Mouse (Mus musculus) kidney, embryonic 14.5 days (tissue): ENCODE measurements around the gene Sprr2e. TPM values are rescaled to one million over a fixed set of nuclear protein-coding genes. Genes with fewer than 3 reads are reported as not detected.

Experiments
- ATAC-seq: fragments of 200-750 bp; cut with Nextera tagmentation; 2 replicates; pipeline ENCODE4 v1.8.0; 2017; ENCODE audit warnings: moderate number of reproducible peaks, mild to moderate bottlenecking, moderate TSS enrichment, moderate library complexity; ENCODE audit not compliant: low FRiP score, low TSS enrichment
- H3K27ac ChIP-seq: fragments of 300-500 bp; sonication (generic); 2 replicates; pipeline ENCODE4 v1.5.1; 2014; ENCODE audit warnings: low read depth, mild to moderate bottlenecking, low read length, moderate library complexity, mixed read lengths
- H3K27me3 ChIP-seq: fragments of 300-500 bp; sonication (generic); 2 replicates; pipeline ENCODE4 v1.6.1; 2014; ENCODE audit warnings: mild to moderate bottlenecking, low read length; ENCODE audit not compliant: control insufficient read depth, insufficient read depth
- H3K36me3 ChIP-seq: fragments of 300-500 bp; sonication (generic); 2 replicates; pipeline ENCODE4 v1.6.1; 2014; ENCODE audit warnings: low read length, mixed read lengths; ENCODE audit not compliant: control insufficient read depth, insufficient read depth
- H3K4me1 ChIP-seq: fragments of 300-500 bp; sonication (generic); 2 replicates; pipeline ENCODE4 v1.6.1; 2014; ENCODE audit warnings: low read length, mixed read lengths; ENCODE audit not compliant: control insufficient read depth, insufficient read depth
- H3K4me2 ChIP-seq: fragments of 300-500 bp; sonication (generic); replicated peaks from 2 replicates; pipeline ENCODE4 v1.6.1; 2014; ENCODE audit warnings: low read depth, mild to moderate bottlenecking, low read length
- H3K4me3 ChIP-seq: fragments of 300-500 bp; sonication (generic); 2 replicates; pipeline ENCODE4 v1.5.1; 2014; ENCODE audit warnings: mild to moderate bottlenecking, low read length
- H3K9ac ChIP-seq: fragments of 300-500 bp; sonication (generic); 2 replicates; pipeline ENCODE4 v1.6.1; 2014; ENCODE audit warnings: low read depth, mild to moderate bottlenecking, low read length, moderate library complexity
- H3K9me3 ChIP-seq: fragments of 300-500 bp; sonication (generic); 2 replicates; pipeline ENCODE4 v1.6.1; 2016; ENCODE audit warnings: low read length; ENCODE audit not compliant: control insufficient read depth
- WGBS: fragments of 180-500 bp; shearing (Covaris S2); extraction: QIAGEN DNeasy Blood & Tissue Kit; methylation state at CpG from one replicate; pipeline ENCODE4 v1.1.7; 2014; 5-methylcytosine and 5-hydroxymethylcytosine counted together
- polyA plus RNA-seq: library from polyadenylated mRNA; unstranded; fragments of >200 nt; fragmentation: Nextera tagmentation; extraction: Ambion mirVana; gene quantifications from 2 replicates; pipeline ENCODE4 v1.2.1, GENCODE M21; 2014

The Sprr2e gene
- polyA plus RNA-seq, 1 experiment from 2014 or later, result not detected

GRCm38 (mm10) chr3:92385385-92385784 is 33.4 kb downstream of the Sprr2e start, which contains the start of gene Sprr2h:
Gene Sprr2h, plus strand, starts transcription at chr3:92385685.
- Histone ChIP-seq H3K4me3 (no peak within 1 kb of the TSS), H3K27ac (no peak within 1 kb of the TSS), H3K27me3 (no peaks in the 10 kb centered on the region), H3K4me2 (no peak within 1 kb of the TSS), H3K9ac (no peak within 1 kb of the TSS), H3K9me3 (no peaks in the 10 kb centered on the region), H3K4me1 (no peaks in the 10 kb centered on the region), H3K36me3 (no peaks in the 10 kb centered on the region)
- 86% methylated on average over 1 of the region's 1 CpGs for WGBS
- no peak for ATAC-seq

- WGBS, result 47% methylated on average over 1 of the region's 1 CpGs
- no peaks in the 10 kb centered on the region for H3K36me3 ChIP-seq
- no peaks in the 10 kb centered on the region for H3K27me3 ChIP-seq
- no peak overlapping the region for H3K4me2 ChIP-seq
- H3K9ac ChIP-seq, result no peak overlapping the region
- no peak for ATAC-seq
- no peak overlapping the region for H3K27ac ChIP-seq
- no peak overlapping the region for H3K4me3 ChIP-seq
- H3K4me1 ChIP-seq, result no peaks in the 10 kb centered on the region
- H3K9me3 ChIP-seq, result no peaks in the 10 kb centered on the region
Measured at GRCm38 (mm10) chr3:92394301-92394700, 42.4 kb downstream of the Sprr2e start.

Other genes starting within 250 kb of the Sprr2e start
- gene Prr9, start 228.2 kb upstream of the Sprr2e start, polyA plus RNA-seq, result not detected in 2 replicates
- not detected in 2 replicates for gene Lelp1, start 209.4 kb upstream of the Sprr2e start, polyA plus RNA-seq
- gene Sprr2a1, start 136.3 kb upstream of the Sprr2e start, polyA plus RNA-seq, result not detected in 2 replicates
- gene Sprr2a2, start 136.2 kb upstream of the Sprr2e start, polyA plus RNA-seq, result 0.47 TPM in 1 of 2 replicates, not detected in the other
- gene Sprr2a3, start 66.7 kb upstream of the Sprr2e start, polyA plus RNA-seq, result not detected in 2 replicates
- gene Sprr2b, start 35.5 kb upstream of the Sprr2e start, polyA plus RNA-seq, result not detected in 2 replicates
- gene Sprr2d, start 13.0 kb upstream of the Sprr2e start, polyA plus RNA-seq, result not detected in 2 replicates
- gene Sprr2f, start 13.0 kb downstream of the Sprr2e start, polyA plus RNA-seq, result 14.5 and 17.1 TPM in 2 replicates
- gene Sprr2h, start 33.5 kb downstream of the Sprr2e start, polyA plus RNA-seq, result not detected in 2 replicates
- not detected in 2 replicates for gene Sprr2i, start 55.8 kb downstream of the Sprr2e start, polyA plus RNA-seq
- gene Sprr2j-ps, start 65.9 kb downstream of the Sprr2e start, polyA plus RNA-seq, result not detected in 2 replicates
- gene Gm9774, start 77.3 kb downstream of the Sprr2e start, polyA plus RNA-seq, result 6.9 and 7.1 TPM in 2 replicates
- not detected in 2 replicates for gene Sprr2k, start 80.4 kb downstream of the Sprr2e start, polyA plus RNA-seq
- not detected in 2 replicates for gene Sprr1b, start 86.6 kb downstream of the Sprr2e start, polyA plus RNA-seq
- not detected in 2 replicates for gene Sprr3, start 106.6 kb downstream of the Sprr2e start, polyA plus RNA-seq
- 8.1 and 8.4 TPM in 2 replicates for gene Sprr1a, start 133.8 kb downstream of the Sprr2e start, polyA plus RNA-seq
- not detected in 2 replicates for gene Sprr4, start 148.3 kb downstream of the Sprr2e start, polyA plus RNA-seq
- gene 2310046K23Rik, start 182.4 kb downstream of the Sprr2e start, polyA plus RNA-seq, result not detected in 2 replicates
- gene Ivl, start 221.6 kb downstream of the Sprr2e start, polyA plus RNA-seq, result 0.74 and 0.81 TPM in 2 replicates
- gene Smcp, start 236.9 kb downstream of the Sprr2e start, polyA plus RNA-seq, result not detected in 2 replicates